Mouse (Mus musculus) G1E (cell line): Measurements from ENCODE around the gene Rpl3l. TPM values are rescaled to one million over a fixed set of nuclear protein-coding genes. Genes with fewer than 3 reads are reported as not detected.

Source experiments
- ATAC-seq: 2 replicates; pipeline ENCODE4 v1.8.0; 2016; ENCODE audit warnings: mild to moderate bottlenecking; ENCODE audit not compliant: insufficient number of reproducible peaks, poor library complexity, low FRiP score, severe bottlenecking; ENCODE audit errors: extremely low read depth
- DNase-seq: peaks from one replicate; pipeline ENCODE4 v3.0.0; 2012; ENCODE audit warnings: low spot score
- H3K27me3 ChIP-seq: 2 replicates; pipeline ENCODE4 v1.6.1; 2012; ENCODE audit warnings: mild to moderate bottlenecking, low read length, inconsistent platforms; ENCODE audit not compliant: insufficient read depth
- H3K36me3 ChIP-seq: replicated peaks from 2 replicates; pipeline ENCODE3; 2012; ENCODE audit warnings: mild to moderate bottlenecking, inconsistent platforms
- H3K4me1 ChIP-seq: 2 replicates; pipeline ENCODE4 v1.6.1; 2012; ENCODE audit warnings: low read depth, low read length, inconsistent platforms, mixed read lengths; ENCODE audit not compliant: insufficient read depth
- H3K4me3 ChIP-seq: 2 replicates; pipeline ENCODE4 v1.5.1; 2012; ENCODE audit warnings: low read depth, mild to moderate bottlenecking, inconsistent platforms, low read length, moderate library complexity, mixed read lengths
- H3K9me3 ChIP-seq: replicated peaks from 2 replicates; pipeline ENCODE4 v1.6.1; 2012; ENCODE audit warnings: inconsistent platforms
- CTCF ChIP-seq: IDR thresholded peaks from 2 replicates; pipeline ENCODE4 v1.5.1; 2012; ENCODE audit warnings: low read depth, low read length, inconsistent platforms, mixed read lengths
- GATA1 ChIP-seq: IDR thresholded peaks from 2 replicates; pipeline ENCODE4 v1.6.1; 2012; ENCODE audit warnings: borderline replicate concordance, low read length, inconsistent platforms, mixed read lengths
- GATA2 ChIP-seq: IDR thresholded peaks from 2 replicates; pipeline ENCODE4 v1.6.1; 2012; ENCODE audit warnings: low read depth, low read length, inconsistent platforms, borderline replicate concordance
- POLR2AphosphoS5 ChIP-seq: IDR thresholded peaks from 2 replicates; pipeline ENCODE4 v1.6.1; 2012; ENCODE audit warnings: low read depth, low read length, inconsistent platforms; ENCODE audit not compliant: insufficient replicate concordance
- TAL1 ChIP-seq: conservative IDR thresholded peaks from 2 replicates; pipeline ENCODE4 v1.6.1; 2012; ENCODE audit warnings: low read depth, low read length, inconsistent platforms, mixed read lengths
- polyA plus RNA-seq: library from polyadenylated mRNA; stranded (reverse); fragments of >175 nt; gene quantifications from 2 replicates; pipeline ENCODE4 v1.2.3, GENCODE M21; 2012
- total RNA-seq, 2 experiments: library from RNA; stranded (forward) in 1 of 2; stranded (reverse) in 1 of 2; fragments of 200-1000 nt in 1 of 2; fragments of >200 nt in 1 of 2; fragmentation: Nextera tagmentation in 1 of 2; gene quantifications; 2 replicates each; pipeline ENCODE4 v1.2.3; 2014 to 2017

The Rpl3l gene
- total and polyA plus RNA-seq, 3 experiments, result not detected

DNA sequence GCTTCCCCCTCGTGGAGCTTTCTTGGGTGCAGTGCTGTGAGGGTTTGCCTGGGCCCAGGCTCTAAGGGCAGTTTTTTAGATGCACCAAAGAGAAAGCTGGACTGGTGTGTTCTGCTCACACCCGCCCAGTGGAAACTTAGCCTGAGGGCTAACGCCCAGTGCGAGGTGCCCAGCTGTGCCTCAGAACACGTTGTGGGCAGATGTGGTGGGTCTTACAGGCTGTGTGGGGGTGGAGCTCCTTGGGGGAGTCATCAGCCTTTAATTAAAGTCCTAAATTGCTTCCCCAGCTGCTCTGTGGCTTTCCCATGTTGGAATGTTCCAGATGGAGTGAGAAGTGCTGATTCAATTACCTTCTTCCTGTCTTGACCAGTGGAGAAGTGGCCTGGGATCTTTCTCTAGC is 33.5 kb downstream of the Rpl3l start:
- no peaks in the 10 kb centered on the region for H3K9me3 ChIP-seq
- DNase-seq (no peak), ATAC-seq (no peak)
- peaks cover 54% of the 10 kb centered on the region for H3K27me3 ChIP-seq
- TF ChIP-seq GATA1, result no peak
- no peak for TF ChIP-seq CTCF
- TF ChIP-seq GATA2, result no peak
- TF ChIP-seq POLR2AphosphoS5, result no peak
- TF ChIP-seq TAL1, result no peak
- H3K4me1 ChIP-seq, result no peaks in the 10 kb centered on the region
- H3K36me3 ChIP-seq, result no peaks in the 10 kb centered on the region
- no peak overlapping the region for H3K4me3 ChIP-seq

DNA sequence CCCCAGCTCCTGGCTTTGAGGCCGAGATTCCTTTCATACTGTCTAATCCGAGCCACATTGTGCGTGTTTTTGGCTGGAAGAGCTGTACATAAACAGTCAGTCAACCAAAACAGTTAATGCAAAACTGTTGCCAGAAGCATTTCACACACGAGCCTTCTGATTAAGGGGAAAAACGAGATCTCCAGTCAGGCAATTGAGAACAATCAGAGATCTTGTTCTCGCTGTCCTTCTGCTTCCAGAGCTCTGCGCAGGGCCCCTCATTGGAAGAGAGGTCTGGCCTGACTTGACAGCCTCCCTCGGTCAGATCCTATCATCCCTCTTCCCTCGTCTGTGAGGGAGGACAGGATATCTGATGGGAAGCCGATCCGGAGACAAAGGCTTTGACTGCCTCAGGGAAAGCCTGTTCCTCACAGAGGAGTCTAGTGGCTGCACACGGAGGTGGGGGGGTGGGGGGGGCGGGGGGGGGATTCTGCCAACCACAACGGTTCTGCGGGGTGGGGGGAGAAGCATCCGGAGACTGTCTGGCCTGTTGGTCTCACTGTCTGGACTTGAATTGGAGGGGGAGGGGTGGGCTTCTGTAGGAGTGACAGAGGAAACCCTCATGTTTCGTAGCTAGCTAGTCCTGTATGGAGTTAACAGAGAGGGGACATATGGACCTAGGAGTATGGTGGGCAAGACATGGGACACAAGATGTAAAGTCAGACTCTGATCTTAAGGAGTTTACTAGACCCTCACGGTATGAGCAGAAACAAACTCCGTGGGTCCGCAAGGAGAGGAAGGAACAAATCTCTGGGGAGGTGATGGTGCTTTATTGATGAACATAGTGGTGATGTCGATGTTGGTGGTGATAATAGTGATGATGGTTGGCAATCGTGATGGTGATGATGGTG is 37.6 kb downstream of the Rpl3l start:
- no peak overlapping the region for H3K4me3 ChIP-seq
- no peak for ATAC-seq

DNA sequence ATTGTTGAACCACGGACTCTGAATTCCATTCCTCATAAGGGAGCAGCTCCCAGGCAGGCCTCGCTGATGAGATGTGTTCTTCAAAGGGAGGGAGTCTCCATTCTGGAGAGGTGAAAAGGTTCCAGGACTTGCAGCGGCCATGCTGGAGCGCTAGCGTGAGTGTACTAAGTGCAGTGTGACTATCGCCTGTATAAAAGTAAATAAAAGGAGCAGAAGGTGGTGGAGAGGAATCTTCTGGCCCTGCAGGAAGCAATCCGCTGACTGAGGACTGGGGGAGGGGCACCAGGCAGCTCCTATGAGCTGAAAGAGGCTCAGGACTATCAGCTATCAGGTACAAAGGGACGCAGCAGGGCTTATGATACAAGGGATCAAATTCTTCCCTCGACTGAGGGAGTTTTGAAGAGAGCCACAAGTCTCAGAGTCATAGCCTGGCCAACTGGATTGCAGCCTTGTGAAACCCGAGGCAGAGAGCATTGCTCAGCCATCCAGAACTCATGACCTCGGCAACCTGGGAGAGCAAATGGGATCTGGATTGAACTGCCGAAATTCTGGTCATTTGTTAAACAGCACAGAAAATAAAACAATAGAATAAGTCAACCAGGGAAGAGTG is 38.8 kb downstream of the Rpl3l start:
- no peak for TF ChIP-seq GATA1
- TF ChIP-seq POLR2AphosphoS5, result no peak
- no peak for TF ChIP-seq GATA2
- no peak for TF ChIP-seq TAL1
- TF ChIP-seq CTCF, result no peak
- no peak for DNase-seq
- peaks cover 39% of the 10 kb centered on the region for H3K27me3 ChIP-seq

More for the DNA sequence above, 37.6 kb downstream of the Rpl3l start:
- Histone ChIP-seq H3K36me3 (no peaks in the 10 kb centered on the region), H3K9me3 (no peaks in the 10 kb centered on the region), H3K27me3 (peaks cover 46% of the 10 kb centered on the region), H3K4me1 (no peaks in the 10 kb centered on the region)
- DNase-seq, result no peak
- TF ChIP-seq POLR2AphosphoS5, result no peak
- TF ChIP-seq GATA2, result no peak
- no peak for TF ChIP-seq CTCF
- no peak for TF ChIP-seq GATA1
- no peak for TF ChIP-seq TAL1

DNA sequence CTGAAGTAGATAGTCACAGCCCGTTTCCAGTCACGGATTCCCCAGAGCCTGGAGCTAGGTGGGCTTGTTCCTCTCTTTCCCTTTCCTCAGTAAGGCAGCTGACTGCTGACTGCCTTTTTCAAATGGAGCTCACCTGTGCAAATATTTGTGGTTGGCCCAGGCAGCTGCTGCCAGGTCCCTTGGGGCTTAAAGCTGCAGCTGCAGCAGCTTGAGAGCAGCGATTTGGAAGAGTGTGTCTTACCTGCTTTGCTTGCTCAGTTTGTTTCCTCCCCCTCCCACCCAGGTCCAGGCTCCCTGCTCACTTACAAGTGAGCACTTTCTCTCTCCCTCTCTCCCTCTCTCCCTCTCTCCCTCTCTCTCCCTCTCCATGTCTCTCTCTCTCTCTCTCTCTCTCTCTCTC is 41.5 kb downstream of the Rpl3l start:
- ATAC-seq, result no peak
- peaks cover 34% of the 10 kb centered on the region for H3K27me3 ChIP-seq
- TF ChIP-seq CTCF, result no peak
- no peak for TF ChIP-seq GATA1
- TF ChIP-seq GATA2, result no peak
- no peak for TF ChIP-seq POLR2AphosphoS5
- no peak for TF ChIP-seq TAL1

More for the DNA sequence above, 38.8 kb downstream of the Rpl3l start:
- H3K36me3 ChIP-seq, result no peaks in the 10 kb centered on the region
- H3K4me3 ChIP-seq, result no peak overlapping the region
- no peak for ATAC-seq
- no peaks in the 10 kb centered on the region for H3K4me1 ChIP-seq
- no peaks in the 10 kb centered on the region for H3K9me3 ChIP-seq

DNA sequence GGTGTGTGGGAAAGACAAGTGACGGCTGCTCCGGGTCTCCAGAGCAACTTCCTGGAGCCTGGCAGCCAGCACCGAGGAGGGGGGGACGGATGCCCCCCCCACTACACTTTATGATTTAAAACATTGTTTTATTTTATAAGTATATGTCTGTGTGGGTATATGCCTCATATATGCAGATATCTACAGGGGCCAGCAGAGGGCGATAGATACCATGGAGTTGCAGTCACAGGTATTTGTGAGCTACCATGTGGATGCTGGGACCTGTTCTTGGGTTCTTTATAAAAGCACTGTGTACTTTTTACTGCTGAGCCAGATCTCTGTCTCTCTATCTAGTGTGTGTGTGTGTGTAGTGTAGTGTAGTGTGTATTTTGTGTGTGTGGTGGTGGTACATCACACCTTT is 45.6 kb downstream of the Rpl3l start:
- no peaks in the 10 kb centered on the region for H3K4me1 ChIP-seq
- H3K9me3 ChIP-seq, result no peaks in the 10 kb centered on the region
- ATAC-seq, result no peak
- peaks cover 27% of the 10 kb centered on the region for H3K27me3 ChIP-seq
- H3K36me3 ChIP-seq, result no peaks in the 10 kb centered on the region
- DNase-seq, result no peak
- TF ChIP-seq CTCF, result no peak
- no peak overlapping the region for H3K4me3 ChIP-seq

More for the DNA sequence above, 41.5 kb downstream of the Rpl3l start:
- no peaks in the 10 kb centered on the region for H3K9me3 ChIP-seq
- no peaks in the 10 kb centered on the region for H3K36me3 ChIP-seq
- no peaks in the 10 kb centered on the region for H3K4me1 ChIP-seq
- H3K4me3 ChIP-seq, result no peak overlapping the region
- no peak for DNase-seq

DNA sequence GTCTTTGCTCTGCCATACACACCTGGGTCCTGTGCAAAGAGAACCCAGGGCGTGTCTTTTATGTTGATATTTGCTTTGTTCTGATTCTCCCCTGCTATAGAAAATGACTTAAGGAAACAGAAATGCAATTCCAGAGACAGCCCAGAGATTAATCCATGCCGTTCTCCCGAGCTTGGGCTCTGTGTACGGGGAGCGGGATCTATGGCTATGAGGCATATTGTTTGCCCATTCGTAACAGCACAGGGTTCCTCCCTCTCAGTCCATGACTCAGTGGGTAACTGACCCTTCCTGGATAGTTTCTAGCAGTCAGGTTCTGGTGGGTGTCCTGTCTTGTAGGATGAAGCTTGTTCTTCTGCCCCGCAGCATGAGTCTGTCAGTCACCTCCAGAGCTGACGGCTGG is 47.6 kb downstream of the Rpl3l start:
- Histone ChIP-seq H3K4me3 (no peak overlapping the region), H3K27me3 (peaks cover 22% of the 10 kb centered on the region; the same call in 1 of the 2 replicates), H3K4me1 (no peaks in the 10 kb centered on the region), H3K36me3 (no peaks in the 10 kb centered on the region), H3K9me3 (no peaks in the 10 kb centered on the region)
- TF ChIP-seq TAL1 (no peak), GATA1 (no peak), GATA2 (no peak), CTCF (no peak), POLR2AphosphoS5 (no peak)
- no peak for DNase-seq
- no peak for ATAC-seq
